Mouse (Mus musculus) kidney, embryonic 15.5 days (tissue): ENCODE data around the gene 4930583I09Rik. TPM values are rescaled to one million over a fixed set of nuclear protein-coding genes. Genes with fewer than 3 reads are reported as not detected.

Experiments used
- ATAC-seq: fragments of 200-750 bp; cut with Nextera tagmentation; replicated peaks from 2 replicates; pipeline ENCODE4 v1.8.0; 2017; ENCODE audit warnings: moderate TSS enrichment; ENCODE audit not compliant: low FRiP score
- H3K27ac ChIP-seq: fragments of 300-500 bp; sonication (generic); 2 replicates; pipeline ENCODE4 v1.5.1; 2015; ENCODE audit warnings: mild to moderate bottlenecking, inconsistent platforms
- H3K27me3 ChIP-seq: fragments of 300-500 bp; sonication (generic); 2 replicates; pipeline ENCODE4 v1.6.1; 2015; ENCODE audit warnings: inconsistent platforms
- H3K36me3 ChIP-seq: fragments of 300-500 bp; sonication (generic); 2 replicates; pipeline ENCODE4 v1.6.1; 2015; ENCODE audit warnings: inconsistent platforms
- H3K4me1 ChIP-seq: fragments of 300-500 bp; sonication (generic); 2 replicates; pipeline ENCODE4 v1.6.1; 2015; ENCODE audit warnings: inconsistent platforms
- H3K4me2 ChIP-seq: fragments of 300-500 bp; sonication (generic); 2 replicates; pipeline ENCODE4 v1.6.1; 2015; ENCODE audit warnings: moderate library complexity, mild to moderate bottlenecking, inconsistent platforms
- H3K4me3 ChIP-seq: fragments of 300-500 bp; sonication (generic); replicated peaks from 2 replicates; pipeline ENCODE4 v1.5.1; 2015; ENCODE audit warnings: mild to moderate bottlenecking, inconsistent platforms
- H3K9ac ChIP-seq: fragments of 300-500 bp; sonication (generic); 2 replicates; pipeline ENCODE4 v1.6.1; 2015; ENCODE audit warnings: mild to moderate bottlenecking, inconsistent platforms
- H3K9me3 ChIP-seq: fragments of 300-500 bp; sonication (generic); replicated peaks from 2 replicates; pipeline ENCODE4 v1.6.1; 2016; ENCODE audit warnings: inconsistent platforms
- WGBS: fragments of 180-500 bp; shearing (Covaris S2); methylation state at CpG from one replicate; pipeline ENCODE4 v1.1.7; 2015; ENCODE audit warnings: mixed read lengths; 5-methylcytosine and 5-hydroxymethylcytosine counted together
- polyA plus RNA-seq: library from polyadenylated mRNA; unstranded; fragments of >200 nt; fragmentation: Nextera tagmentation; extraction: Ambion mirVana; gene quantifications from 2 replicates; pipeline ENCODE4 v1.2.1, GENCODE M21; 2015

4930583I09Rik gene
- polyA plus RNA-seq, 1 experiment from 2014 or later: not detected

- Histone ChIP-seq H3K4me1 (no peaks in the 10 kb centered on the region), H3K27me3 (peaks cover 14% of the 10 kb centered on the region; the same call in 1 of the 2 replicates), H3K9me3 (no peaks in the 10 kb centered on the region), H3K4me3 (no peak overlapping the region), H3K4me2 (no peak overlapping the region), H3K36me3 (no peaks in the 10 kb centered on the region), H3K9ac (no peak overlapping the region), H3K27ac (no peak overlapping the region)
- WGBS: 85% methylated on average over 3 of the region's 3 CpGs
- ATAC-seq: no peak
Measured at GRCm38 (mm10) chr17:64792076-64792475, 43.8 kb downstream of the 4930583I09Rik start.

DNA sequence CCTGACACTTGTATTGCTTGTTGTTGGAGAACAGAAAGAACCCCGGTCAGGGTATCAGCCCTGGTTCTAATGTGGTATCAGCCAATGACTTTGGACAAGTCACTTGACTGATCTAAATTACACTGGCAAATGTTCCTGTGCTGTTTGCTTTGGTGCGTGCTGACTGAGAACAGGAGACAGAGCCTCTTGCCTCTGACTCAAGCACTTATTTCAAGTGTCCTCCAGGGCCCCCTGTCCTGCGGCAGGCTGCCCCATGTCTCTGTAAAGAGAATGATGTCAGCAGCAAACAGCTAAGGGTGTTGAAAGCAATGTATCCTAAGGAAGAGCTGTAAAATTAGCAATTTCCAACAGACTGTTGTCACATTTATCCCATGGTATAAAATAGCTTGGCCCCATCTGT is 46.7 kb downstream of the 4930583I09Rik start:
- no peak overlapping the region for H3K4me3 ChIP-seq
- H3K9ac ChIP-seq: no peak overlapping the region
- H3K27me3 ChIP-seq: peaks cover 14% of the 10 kb centered on the region; the same call in 1 of the 2 replicates
- H3K4me1 ChIP-seq: no peaks in the 10 kb centered on the region
- H3K9me3 ChIP-seq: no peaks in the 10 kb centered on the region
- ATAC-seq: no peak
- no peak overlapping the region for H3K27ac ChIP-seq
- WGBS: 45% methylated on average over 3 of the region's 3 CpGs
- no peak overlapping the region for H3K4me2 ChIP-seq
- no peaks in the 10 kb centered on the region for H3K36me3 ChIP-seq

DNA sequence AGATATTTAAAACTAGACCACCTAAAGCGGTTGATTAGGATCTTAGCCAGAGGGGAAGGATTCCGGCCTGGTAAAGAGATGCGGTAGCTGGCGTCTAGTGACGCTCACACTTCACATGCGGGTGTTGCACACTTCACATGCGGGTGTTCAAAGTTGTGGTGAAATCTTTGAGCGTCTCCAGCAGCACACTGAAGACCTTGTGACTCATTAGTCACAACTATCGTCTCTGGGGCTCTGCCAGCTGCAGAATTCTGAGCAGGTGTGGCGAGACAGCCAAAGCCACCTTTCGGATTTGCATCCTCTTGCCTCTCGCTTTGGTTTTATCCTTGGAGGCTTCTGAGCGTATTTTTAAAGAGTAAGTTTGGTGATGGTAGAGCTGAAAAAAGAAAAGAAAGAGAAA is 47.6 kb downstream of the 4930583I09Rik start:
- 80% methylated on average over 13 of the region's 13 CpGs for WGBS
- no peaks in the 10 kb centered on the region for H3K36me3 ChIP-seq
- no peaks in the 10 kb centered on the region for H3K9me3 ChIP-seq
- ATAC-seq: no peak
- H3K4me1 ChIP-seq: no peaks in the 10 kb centered on the region
- no peak overlapping the region for H3K4me2 ChIP-seq
- no peak overlapping the region for H3K4me3 ChIP-seq
- H3K27ac ChIP-seq: no peak overlapping the region
- H3K27me3 ChIP-seq: peaks cover 14% of the 10 kb centered on the region; the same call in 1 of the 2 replicates
- H3K9ac ChIP-seq: no peak overlapping the region

GRCm38 (mm10) chr17:64785961-64786360 is 49.9 kb downstream of the 4930583I09Rik start:
- H3K27ac ChIP-seq: no peak overlapping the region
- no peak overlapping the region for H3K9ac ChIP-seq
- H3K9me3 ChIP-seq: no peaks in the 10 kb centered on the region
- no peaks in the 10 kb centered on the region for H3K36me3 ChIP-seq
- H3K27me3 ChIP-seq: peaks cover 14% of the 10 kb centered on the region; the same call in 1 of the 2 replicates
- no peak overlapping the region for H3K4me3 ChIP-seq
- H3K4me1 ChIP-seq: peaks cover 3% of the 10 kb centered on the region; the same call in 1 of the 2 replicates
- ATAC-seq: no peak
- WGBS: 40% methylated on average over 1 of the region's 1 CpGs
- H3K4me2 ChIP-seq: no peak overlapping the region

Other genes starting within 250 kb of the 4930583I09Rik start
- 8.6 and 11.0 TPM in 2 replicates for gene Man2a1, start 235.3 kb downstream of the 4930583I09Rik start, polyA plus RNA-seq